Mouse (Mus musculus): ENCODE measurements around the gene Rims1.

The Rims1 gene

GRCm38 (mm10) chr1:22805726-22806625 lies at the start of gene Rims1:
Gene Rims1 (minus strand): TSS chr1:22805994.
- DNase-seq (ENCODE audit: low read depth in 2 of 2, low spot score in 2 of 2), result no peak

- no peak for DNase-seq (ENCODE audit: low read depth in 2 of 2, low spot score in 2 of 2)
These were observed 867 bp upstream of the Rims1 start for GRCm38 (mm10) chr1:22806626-22807096.

DNA sequence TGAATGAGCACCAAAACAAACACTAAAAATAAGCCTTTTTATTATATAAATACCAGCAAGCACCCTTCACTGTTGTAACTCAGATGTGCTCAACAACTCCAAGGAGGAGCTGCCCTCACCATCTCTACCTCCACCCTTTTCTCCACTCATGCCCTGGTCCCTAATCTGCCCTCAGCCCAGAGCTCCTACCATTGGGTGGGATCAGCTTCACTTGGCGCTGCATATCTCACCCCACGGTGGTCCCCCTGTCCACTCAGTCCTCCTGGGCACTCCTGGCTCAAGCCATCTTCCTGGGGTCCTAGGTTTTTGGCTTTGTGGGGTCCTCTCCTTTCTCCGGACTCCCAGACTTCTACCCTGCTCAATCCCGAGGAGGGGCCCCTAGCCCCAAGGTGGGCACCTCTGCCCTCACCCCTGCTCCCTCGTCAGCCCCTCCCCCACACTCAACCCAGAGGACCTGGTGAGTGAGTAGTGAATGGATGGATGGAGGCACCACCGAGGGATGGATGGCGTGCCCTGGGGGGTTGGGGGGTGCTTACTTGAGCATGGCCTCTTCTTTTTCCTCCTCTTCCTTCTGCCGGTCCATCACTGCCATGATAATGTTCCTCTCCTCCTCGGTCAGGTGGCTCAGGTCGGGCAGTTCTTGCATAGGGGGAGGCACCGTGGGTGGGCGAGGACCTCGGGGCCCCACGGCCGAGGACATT lies 619 bp downstream of the Rims1 start:
- DNase-seq (ENCODE audit: low read depth in 2 of 2, low spot score in 2 of 2), result no peak

GRCm38 (mm10) chr1:22804148-22804885 lies 1.5 kb downstream of the Rims1 start:
- no peak for DNase-seq (ENCODE audit: low read depth in 2 of 2, low spot score in 2 of 2)

- DNase-seq (ENCODE audit: low read depth in 2 of 2, low spot score in 2 of 2), result no peak
These were observed 2.3 kb downstream of the Rims1 start for GRCm38 (mm10) chr1:22803471-22803870.

GRCm38 (mm10) chr1:22800276-22800675 lies 5.5 kb downstream of the Rims1 start:
- DNase-seq (ENCODE audit: low read depth in 2 of 2, low spot score in 2 of 2), result no peak

DNA sequence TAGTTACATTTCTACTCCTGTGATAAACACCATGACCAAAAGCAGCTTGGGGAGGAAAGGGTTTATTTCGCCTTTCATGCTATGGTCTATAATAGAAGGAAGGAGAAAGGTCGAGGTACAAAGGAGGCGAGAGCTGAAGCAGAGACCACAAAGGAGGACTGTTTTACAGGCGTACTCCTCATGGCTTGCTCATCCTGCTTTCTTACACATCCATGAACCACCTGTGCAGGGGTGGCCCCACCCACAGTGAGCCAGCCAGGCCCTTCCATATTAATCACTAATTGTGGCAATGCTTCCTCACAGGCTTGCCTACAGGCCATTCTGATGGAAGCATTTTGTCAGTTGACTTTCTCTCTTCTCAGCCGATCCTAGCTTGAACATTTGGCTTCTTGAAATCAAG lies 8.7 kb downstream of the Rims1 start:
- no peak for DNase-seq (ENCODE audit: low read depth in 2 of 2, low spot score in 2 of 2)

DNA sequence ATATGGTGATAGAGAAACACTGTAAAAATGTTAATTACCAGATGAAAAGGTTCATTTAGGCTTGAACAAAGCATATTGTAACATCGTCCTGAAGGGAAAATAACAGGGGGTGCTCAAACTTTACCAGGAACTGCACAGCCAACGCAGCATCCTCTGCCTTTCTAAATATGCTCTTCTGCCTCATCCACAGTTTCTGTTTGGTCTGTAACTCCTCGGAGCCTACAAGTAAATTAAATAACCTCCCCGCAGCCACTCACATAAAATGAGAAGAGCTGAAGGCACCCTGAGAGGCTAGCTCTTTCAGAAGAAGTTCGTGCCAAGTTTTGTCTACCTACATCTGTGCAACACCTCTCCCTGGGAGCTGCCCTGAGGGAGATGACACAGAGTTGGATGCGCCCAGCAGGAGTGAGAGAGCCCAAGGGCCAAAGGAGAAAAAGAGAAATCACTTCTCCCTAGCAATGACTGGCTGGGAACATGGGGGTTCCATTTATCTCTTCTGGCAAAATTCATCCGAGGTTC lies 16.3 kb downstream of the Rims1 start:
- DNase-seq (ENCODE audit: low read depth in 2 of 2, low spot score in 2 of 2), result no peak

DNA sequence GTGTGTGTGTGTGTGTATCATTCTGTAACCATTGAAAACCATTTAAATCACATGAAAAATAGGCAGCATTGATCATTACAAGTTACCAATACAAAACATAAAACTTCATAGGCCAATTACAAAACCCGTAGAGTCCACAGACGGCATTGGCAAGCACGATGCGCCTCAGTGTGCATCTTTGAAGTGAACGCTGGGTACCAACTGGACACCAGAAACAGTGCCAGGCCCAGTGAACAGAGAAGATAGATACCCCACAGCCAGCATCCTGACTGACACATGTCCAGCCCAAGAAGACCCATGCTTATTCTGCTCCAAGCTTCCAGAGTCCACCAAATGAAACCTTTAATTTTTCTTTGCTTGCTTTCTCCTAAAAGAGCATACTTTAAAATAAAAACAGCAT lies 18.2 kb downstream of the Rims1 start:
- no peak for DNase-seq (ENCODE audit: low read depth in 2 of 2, low spot score in 2 of 2)

DNA sequence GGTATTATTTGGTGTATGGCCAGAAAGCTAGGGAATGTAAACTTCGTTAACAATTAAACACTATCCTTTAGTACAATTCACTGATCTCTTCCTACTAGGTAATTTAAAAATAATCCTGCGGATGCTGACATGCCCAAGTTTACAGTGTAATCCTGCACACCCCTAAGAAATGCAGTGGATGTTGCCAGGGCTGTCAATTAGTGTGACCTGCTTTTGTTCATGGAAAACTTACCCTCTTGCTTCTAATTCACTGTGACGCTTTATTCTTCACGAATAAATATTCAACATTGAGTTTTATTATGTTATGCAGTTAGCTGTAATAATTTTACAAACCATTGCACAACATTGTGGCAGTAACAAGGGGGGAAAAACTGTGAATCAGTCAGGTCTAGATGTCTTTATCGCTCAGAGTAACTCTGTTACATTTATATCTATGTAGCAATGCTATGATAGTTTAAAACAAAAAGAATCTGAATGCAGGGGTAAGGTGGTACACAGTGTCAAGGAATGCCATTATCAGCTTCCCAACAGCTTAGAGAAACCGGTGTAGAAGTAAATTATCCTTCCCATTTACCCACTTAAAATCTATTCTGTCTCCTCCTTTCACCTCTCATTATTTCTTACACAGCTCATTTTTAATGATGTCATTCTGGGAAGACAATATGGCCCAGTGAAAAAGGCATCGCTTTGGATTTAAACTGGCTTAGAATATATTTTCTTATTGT lies 35.1 kb downstream of the Rims1 start:
- no peak for DNase-seq (ENCODE audit: low read depth in 2 of 2, low spot score in 2 of 2)

DNA sequence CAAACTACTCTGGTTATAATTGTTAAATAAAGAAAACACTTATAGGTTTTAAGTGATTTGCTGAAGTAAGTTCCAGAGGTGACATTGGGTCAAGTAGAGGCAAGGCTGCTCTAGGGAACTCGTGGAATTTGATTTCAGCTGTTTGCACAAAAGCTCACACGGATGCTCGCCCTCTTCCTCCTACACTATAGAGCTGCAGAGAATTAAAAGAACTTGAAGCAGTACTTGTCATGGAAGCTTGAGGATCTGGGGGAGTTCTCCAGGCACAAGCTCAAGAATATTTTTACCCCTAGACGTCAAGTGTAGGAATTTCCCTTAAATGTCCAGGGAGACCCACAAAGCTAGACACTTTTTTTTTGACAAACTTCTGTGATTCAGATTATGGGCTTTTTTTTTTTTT lies 42.4 kb downstream of the Rims1 start:
- no peak for DNase-seq (ENCODE audit: low read depth in 2 of 2, low spot score in 2 of 2)

- DNase-seq (ENCODE audit: low read depth in 2 of 2, low spot score in 2 of 2), result no peak
These were observed 43.0 kb downstream of the Rims1 start for GRCm38 (mm10) chr1:22762780-22763179.

DNA sequence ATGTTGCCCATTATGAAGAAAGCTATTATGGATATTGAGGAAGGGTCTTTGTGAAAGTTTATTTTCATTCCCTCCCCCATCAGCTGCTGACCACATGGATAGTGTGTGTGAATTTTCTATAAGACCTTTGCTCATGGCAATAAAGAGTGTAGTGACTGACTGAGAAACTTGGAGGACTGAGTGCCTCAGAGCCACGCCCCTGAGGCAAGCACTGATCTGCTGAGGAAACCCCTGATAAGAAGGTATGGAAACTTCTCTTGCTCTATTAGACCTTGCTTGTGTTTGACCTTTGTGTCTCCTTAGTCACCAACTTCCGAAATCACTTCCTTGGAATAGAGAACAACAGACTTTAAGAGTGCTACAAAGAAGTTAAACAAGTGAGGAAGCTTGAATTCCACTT lies 55.3 kb downstream of the Rims1 start:
- no peak for DNase-seq (ENCODE audit: low read depth in 2 of 2, low spot score in 2 of 2)

DNA sequence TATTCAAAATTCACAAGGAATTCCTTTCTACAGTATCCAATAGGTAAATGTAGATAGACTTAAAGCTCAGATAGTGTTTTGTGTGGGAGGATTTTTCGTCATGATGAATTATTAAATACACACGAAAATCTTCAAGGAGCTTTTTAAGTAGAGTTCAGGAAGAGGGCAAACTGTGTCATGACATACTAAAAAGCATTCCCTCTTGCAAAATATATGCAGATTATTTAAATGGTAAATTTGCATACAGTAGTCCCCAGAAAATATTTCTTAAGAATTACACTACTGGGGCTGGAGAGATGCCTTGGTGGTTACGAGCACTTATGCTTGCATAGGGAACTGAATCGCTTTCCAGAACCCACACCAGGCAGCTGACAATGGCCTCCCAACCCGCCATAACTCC lies 61.1 kb downstream of the Rims1 start:
- no peak for DNase-seq (ENCODE audit: low read depth in 2 of 2, low spot score in 2 of 2)

GRCm38 (mm10) chr1:22737491-22737890 lies 68.3 kb downstream of the Rims1 start:
- no peak for DNase-seq (ENCODE audit: low read depth in 2 of 2, low spot score in 2 of 2)

DNA sequence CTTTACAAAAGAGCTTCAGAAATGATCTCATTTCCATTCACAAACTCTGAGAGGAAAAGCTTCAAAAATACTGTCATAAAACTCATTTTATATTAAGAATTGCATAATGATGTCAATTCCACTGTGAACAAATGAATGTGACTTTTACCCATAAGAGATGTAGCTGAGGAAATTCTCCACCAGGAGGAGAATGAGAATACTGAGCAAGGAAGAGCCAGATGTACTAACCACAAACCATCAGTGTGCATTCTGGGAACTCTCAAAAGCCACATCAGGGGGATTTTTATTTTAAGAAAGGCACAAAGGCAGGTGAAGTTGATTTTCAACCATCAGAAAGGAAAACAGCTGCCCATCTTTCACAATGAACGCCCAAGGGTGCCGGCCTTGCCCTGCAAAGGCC lies 71.4 kb downstream of the Rims1 start:
- DNase-seq (ENCODE audit: low read depth in 2 of 2, low spot score in 2 of 2), result no peak

- DNase-seq (ENCODE audit: low read depth in 2 of 2, low spot score in 2 of 2), result no peak
These were observed 72.5 kb downstream of the Rims1 start for GRCm38 (mm10) chr1:22733281-22733680.

DNA sequence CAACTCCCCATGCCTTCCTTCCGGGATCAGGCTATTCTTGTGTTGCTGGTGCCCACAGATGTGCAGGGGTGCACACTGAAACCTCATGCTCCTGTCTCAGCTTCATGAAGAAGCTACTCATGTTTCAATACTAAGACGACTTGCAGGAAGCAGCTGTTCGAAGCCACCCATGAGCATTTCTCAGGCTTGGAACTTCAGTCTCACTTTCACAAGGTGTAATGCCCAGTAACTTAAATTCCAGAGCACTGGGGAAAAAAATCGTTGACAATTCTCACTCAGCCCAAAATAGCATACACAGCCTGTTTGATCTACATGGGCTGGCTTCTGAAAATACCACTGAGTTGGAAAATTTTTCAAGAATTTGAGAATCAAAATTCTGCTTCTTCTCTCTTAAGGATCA lies 77.6 kb downstream of the Rims1 start:
- no peak for DNase-seq (ENCODE audit: low read depth in 2 of 2, low spot score in 2 of 2)

- DNase-seq (ENCODE audit: low read depth in 2 of 2, low spot score in 2 of 2), result no peak
These were observed 84.1 kb downstream of the Rims1 start for GRCm38 (mm10) chr1:22721706-22722105.

GRCm38 (mm10) chr1:22720714-22721113 lies 85.1 kb downstream of the Rims1 start:
- no peak for DNase-seq (ENCODE audit: low read depth in 2 of 2, low spot score in 2 of 2)

GRCm38 (mm10) chr1:22709461-22709860 lies 96.3 kb downstream of the Rims1 start:
- no peak for DNase-seq (ENCODE audit: low read depth in 2 of 2, low spot score in 2 of 2)

Data from CD8-positive naive resting alpha-beta T cell, adult 2 months (primary cell).